Mouse (Mus musculus): ENCODE measurements around the gene Uqcc2.

DNA sequence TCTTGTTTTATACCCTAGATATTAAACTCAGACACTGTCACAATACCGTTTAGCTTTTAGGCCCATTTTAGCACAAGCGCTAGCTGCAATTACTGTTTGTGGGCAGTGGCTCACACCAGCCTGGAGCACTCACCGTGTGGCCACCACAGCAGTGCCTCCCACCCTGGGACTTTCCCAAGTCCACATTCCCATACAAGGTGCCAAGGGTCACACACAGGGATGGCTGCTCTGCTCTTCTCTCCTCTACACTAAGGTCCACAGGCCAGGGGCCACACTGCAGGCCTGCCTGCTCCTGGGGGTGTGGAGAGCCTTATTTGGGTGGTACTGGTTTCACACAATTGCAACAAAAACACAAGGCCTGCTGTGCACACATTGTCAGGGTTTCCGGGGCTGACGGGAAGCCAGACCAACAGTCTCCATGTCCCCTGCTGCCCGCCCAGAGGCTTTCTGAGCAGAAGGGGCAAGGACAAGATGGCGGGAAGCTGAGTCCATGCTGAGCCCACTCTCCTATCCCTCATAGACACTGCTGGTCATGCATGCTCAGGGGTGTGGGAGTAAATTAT lies 9.8 kb downstream of the Uqcc2 start:
- no peak for TF ChIP-seq POLR2A (IDR thresholded peaks at IDR 0.05; ENCODE audit: insufficient read length, low read depth)
- no peak for TF ChIP-seq MYOD1 (IDR thresholded peaks at IDR 0.05; ENCODE audit: control insufficient read depth in 1 of 3, insufficient read length in 2 of 3, low read depth in 2 of 3)
- TF ChIP-seq MAX (IDR thresholded peaks at IDR 0.05; ENCODE audit: low read depth): no peak
